Mouse (Mus musculus): ENCODE data around the gene Clmn. TPM values are rescaled to one million over a fixed set of nuclear protein-coding genes. Genes with fewer than 3 reads are reported as not detected.

Gene Clmn
- polyA plus RNA-seq, 1 experiment: not detected

GRCm38 (mm10) chr12:104751814-104752765 lies 112.8 kb downstream of the Clmn start, which contains the start of gene Dicer1:
TSS of gene Dicer1 (minus strand) at chr12:104751952.
- peak within 1 kb of the TSS; percentile 93 for H3K4me3 ChIP-seq (ENCODE audit: insufficient read depth, low read length)
- H3K27ac ChIP-seq (ENCODE audit: insufficient read depth, low read depth, low read length): peak within 1 kb of the TSS; percentile 51; the same call in 1 of the 2 replicates
- TF ChIP-seq CTCF (IDR thresholded peaks at IDR 0.05; ENCODE audit: low read depth, low read length): no peak
- no peak for TF ChIP-seq POLR2A (IDR thresholded peaks at IDR 0.05; ENCODE audit: borderline replicate concordance, low read depth, low read length)
- H3K4me1 ChIP-seq (ENCODE audit: control insufficient read depth, insufficient read depth, low read length): peaks cover 22% of the 10 kb centered on the region

GRCm38 (mm10) chr12:104751331-104751813 lies 113.5 kb downstream of the Clmn start:
- Histone ChIP-seq H3K4me1 (ENCODE audit: control insufficient read depth, insufficient read depth, low read length) (peaks cover 22% of the 10 kb centered on the region), H3K4me3 (ENCODE audit: insufficient read depth, low read length) (peak overlapping the region; percentile 93), H3K27ac (ENCODE audit: insufficient read depth, low read depth, low read length) (peak overlapping the region; percentile 12; the same call in 1 of the 2 replicates)
- TF ChIP-seq POLR2A (IDR thresholded peaks at IDR 0.05; ENCODE audit: borderline replicate concordance, low read depth, low read length) (no peak), CTCF (IDR thresholded peaks at IDR 0.05; ENCODE audit: low read depth, low read length) (no peak)

- TF ChIP-seq CTCF (IDR thresholded peaks at IDR 0.05; ENCODE audit: low read depth, low read length) (no peak), POLR2A (IDR thresholded peaks at IDR 0.05; ENCODE audit: borderline replicate concordance, low read depth, low read length) (no peak)
- H3K4me3 ChIP-seq (ENCODE audit: insufficient read depth, low read length): no peak overlapping the region
- H3K4me1 ChIP-seq (ENCODE audit: control insufficient read depth, insufficient read depth, low read length): peaks cover 22% of the 10 kb centered on the region
- no peak overlapping the region for H3K27ac ChIP-seq (ENCODE audit: insufficient read depth, low read depth, low read length)
These were observed 115.9 kb downstream of the Clmn start for GRCm38 (mm10) chr12:104748946-104749345.

DNA sequence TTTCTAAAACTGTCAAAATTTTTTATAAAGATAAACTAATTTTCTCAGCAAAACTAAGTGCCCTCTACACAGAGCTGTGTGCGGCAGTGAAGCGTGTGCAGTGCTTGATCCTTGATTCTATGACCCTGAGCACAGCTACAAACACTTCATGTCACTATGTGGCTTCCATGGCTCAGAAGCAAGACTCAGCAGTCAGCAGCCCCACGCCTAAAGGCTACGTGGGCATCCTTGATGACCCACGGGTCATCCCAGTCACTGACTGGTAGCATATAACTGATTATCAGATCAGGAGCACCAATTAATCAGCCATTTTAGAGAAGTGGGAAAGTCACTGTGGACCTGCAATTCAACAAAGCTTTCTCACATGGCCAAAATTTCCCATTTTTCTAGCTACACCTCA lies 117.6 kb downstream of the Clmn start:
- Histone ChIP-seq H3K27ac (ENCODE audit: insufficient read depth, low read depth, low read length) (no peak overlapping the region), H3K4me1 (ENCODE audit: control insufficient read depth, insufficient read depth, low read length) (peaks cover 22% of the 10 kb centered on the region), H3K4me3 (ENCODE audit: insufficient read depth, low read length) (no peak overlapping the region)
- TF ChIP-seq CTCF (IDR thresholded peaks at IDR 0.05; ENCODE audit: low read depth, low read length): no peak
- TF ChIP-seq POLR2A (IDR thresholded peaks at IDR 0.05; ENCODE audit: borderline replicate concordance, low read depth, low read length): no peak

DNA sequence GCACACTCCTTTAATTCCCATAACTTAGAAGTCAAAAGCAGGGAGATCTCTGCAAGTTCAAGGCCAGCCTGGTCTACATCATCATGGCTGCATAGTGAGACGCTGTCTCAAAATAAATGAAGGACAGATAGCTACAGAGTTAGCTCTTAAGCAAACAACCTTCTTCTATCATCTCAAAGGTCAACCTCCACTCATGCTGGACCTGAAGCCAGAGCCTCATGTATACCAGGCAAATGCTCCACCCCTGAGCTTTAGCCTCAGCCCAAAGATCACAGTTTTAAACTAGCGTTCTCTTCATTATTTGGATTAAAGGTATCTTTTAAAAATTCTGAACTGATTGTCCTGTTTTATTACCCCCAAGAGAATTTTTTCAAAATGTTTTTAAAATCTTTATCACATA lies 118.3 kb downstream of the Clmn start:
- TF ChIP-seq CTCF (IDR thresholded peaks at IDR 0.05; ENCODE audit: low read depth, low read length) (no peak), POLR2A (IDR thresholded peaks at IDR 0.05; ENCODE audit: borderline replicate concordance, low read depth, low read length) (no peak)
- Histone ChIP-seq H3K4me1 (ENCODE audit: control insufficient read depth, insufficient read depth, low read length) (peaks cover 26% of the 10 kb centered on the region), H3K4me3 (ENCODE audit: insufficient read depth, low read length) (no peak overlapping the region), H3K27ac (ENCODE audit: insufficient read depth, low read depth, low read length) (no peak overlapping the region)

DNA sequence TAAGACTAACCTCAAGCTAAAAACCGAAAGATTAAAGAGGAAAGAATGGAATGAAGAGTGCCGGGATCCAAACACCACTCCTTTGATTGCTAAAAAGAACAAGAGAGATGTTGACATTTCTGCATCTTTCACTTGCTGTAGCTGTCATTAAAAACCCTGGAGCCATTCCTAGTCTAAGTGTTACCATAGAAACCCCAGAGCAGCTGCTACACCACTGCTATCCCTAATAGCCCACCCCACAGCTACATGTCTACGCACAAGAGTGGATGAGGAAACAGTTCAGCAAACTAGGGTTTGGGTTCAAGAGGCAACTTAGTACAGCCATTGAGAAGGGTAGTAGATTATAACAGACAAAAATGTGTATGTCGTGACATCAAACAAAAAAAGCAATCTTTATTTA lies 121.2 kb downstream of the Clmn start:
- TF ChIP-seq POLR2A (IDR thresholded peaks at IDR 0.05; ENCODE audit: borderline replicate concordance, low read depth, low read length): no peak
- TF ChIP-seq CTCF (IDR thresholded peaks at IDR 0.05; ENCODE audit: low read depth, low read length): no peak
- H3K4me1 ChIP-seq (ENCODE audit: control insufficient read depth, insufficient read depth, low read length): peaks cover 15% of the 10 kb centered on the region
- no peak overlapping the region for H3K4me3 ChIP-seq (ENCODE audit: insufficient read depth, low read length)
- H3K27ac ChIP-seq (ENCODE audit: insufficient read depth, low read depth, low read length): no peak overlapping the region

- H3K4me1 ChIP-seq (ENCODE audit: control insufficient read depth, insufficient read depth, low read length): peaks cover 11% of the 10 kb centered on the region
- H3K27ac ChIP-seq (ENCODE audit: insufficient read depth, low read depth, low read length): no peak overlapping the region
- no peak overlapping the region for H3K4me3 ChIP-seq (ENCODE audit: insufficient read depth, low read length)
- TF ChIP-seq POLR2A (IDR thresholded peaks at IDR 0.05; ENCODE audit: borderline replicate concordance, low read depth, low read length): no peak
- TF ChIP-seq CTCF (IDR thresholded peaks at IDR 0.05; ENCODE audit: low read depth, low read length): no peak
These were observed 122.6 kb downstream of the Clmn start for GRCm38 (mm10) chr12:104742247-104742646.

- no peak overlapping the region for H3K4me3 ChIP-seq (ENCODE audit: insufficient read depth, low read length)
- H3K4me1 ChIP-seq (ENCODE audit: control insufficient read depth, insufficient read depth, low read length): peaks cover 11% of the 10 kb centered on the region
- TF ChIP-seq POLR2A (IDR thresholded peaks at IDR 0.05; ENCODE audit: borderline replicate concordance, low read depth, low read length) (no peak), CTCF (IDR thresholded peaks at IDR 0.05; ENCODE audit: low read depth, low read length) (no peak)
- H3K27ac ChIP-seq (ENCODE audit: insufficient read depth, low read depth, low read length): no peak overlapping the region
These were observed 123.8 kb downstream of the Clmn start for GRCm38 (mm10) chr12:104740841-104741787.

GRCm38 (mm10) chr12:104738931-104739330 lies 125.9 kb downstream of the Clmn start:
- Histone ChIP-seq H3K4me3 (ENCODE audit: insufficient read depth, low read length) (no peak overlapping the region), H3K4me1 (ENCODE audit: control insufficient read depth, insufficient read depth, low read length) (peaks cover 11% of the 10 kb centered on the region), H3K27ac (ENCODE audit: insufficient read depth, low read depth, low read length) (no peak overlapping the region)
- TF ChIP-seq CTCF (IDR thresholded peaks at IDR 0.05; ENCODE audit: low read depth, low read length): no peak
- no peak for TF ChIP-seq POLR2A (IDR thresholded peaks at IDR 0.05; ENCODE audit: borderline replicate concordance, low read depth, low read length)
